Mouse (Mus musculus): ENCODE results near the gene Fbrsl1.

Gene Fbrsl1

GRCm38 (mm10) chr5:110415806-110416700, 32.2 kb downstream of the Fbrsl1 start:
- no peak for DNase-seq (ENCODE audit: extremely low read depth, insufficient read length, low spot score)

- DNase-seq (ENCODE audit: extremely low read depth, insufficient read length, low spot score), result no peak
Measured at GRCm38 (mm10) chr5:110415022-110415421, 33.3 kb downstream of the Fbrsl1 start.

- DNase-seq (ENCODE audit: extremely low read depth, insufficient read length, low spot score), result peak; percentile 78
Measured at GRCm38 (mm10) chr5:110413018-110413417, 35.3 kb downstream of the Fbrsl1 start.

GRCm38 (mm10) chr5:110410386-110410785, 37.9 kb downstream of the Fbrsl1 start:
- no peak for DNase-seq (ENCODE audit: extremely low read depth, insufficient read length, low spot score)

GRCm38 (mm10) chr5:110408967-110409366, 39.3 kb downstream of the Fbrsl1 start:
- no peak for DNase-seq (ENCODE audit: extremely low read depth, insufficient read length, low spot score)

- DNase-seq (ENCODE audit: extremely low read depth, insufficient read length, low spot score), result no peak
Measured at GRCm38 (mm10) chr5:110406065-110406714, 42.1 kb downstream of the Fbrsl1 start.

- DNase-seq (ENCODE audit: extremely low read depth, insufficient read length, low spot score), result no peak
Measured at GRCm38 (mm10) chr5:110403931-110404330, 44.4 kb downstream of the Fbrsl1 start.

GRCm38 (mm10) chr5:110402557-110402956, 45.7 kb downstream of the Fbrsl1 start:
- DNase-seq (ENCODE audit: extremely low read depth, insufficient read length, low spot score), result no peak

GRCm38 (mm10) chr5:110401101-110401500, 47.2 kb downstream of the Fbrsl1 start:
- no peak for DNase-seq (ENCODE audit: extremely low read depth, insufficient read length, low spot score)

GRCm38 (mm10) chr5:110395006-110395661, 53.2 kb downstream of the Fbrsl1 start:
- no peak for DNase-seq (ENCODE audit: extremely low read depth, insufficient read length, low spot score)

- no peak for DNase-seq (ENCODE audit: extremely low read depth, insufficient read length, low spot score)
Measured at GRCm38 (mm10) chr5:110392727-110393126, 55.6 kb downstream of the Fbrsl1 start.

- no peak for DNase-seq (ENCODE audit: extremely low read depth, insufficient read length, low spot score)
Measured at GRCm38 (mm10) chr5:110390631-110391030, 57.7 kb downstream of the Fbrsl1 start.

- DNase-seq (ENCODE audit: extremely low read depth, insufficient read length, low spot score), result no peak
Measured at GRCm38 (mm10) chr5:110387332-110387731, 61.0 kb downstream of the Fbrsl1 start.

GRCm38 (mm10) chr5:110386371-110387330, 61.7 kb downstream of the Fbrsl1 start:
- no peak for DNase-seq (ENCODE audit: extremely low read depth, insufficient read length, low spot score)

GRCm38 (mm10) chr5:110385263-110385662, 63.0 kb downstream of the Fbrsl1 start:
- DNase-seq (ENCODE audit: extremely low read depth, insufficient read length, low spot score), result no peak

- no peak for DNase-seq (ENCODE audit: extremely low read depth, insufficient read length, low spot score)
Measured at GRCm38 (mm10) chr5:110384491-110384890, 63.8 kb downstream of the Fbrsl1 start.

GRCm38 (mm10) chr5:110379823-110380222, 68.5 kb downstream of the Fbrsl1 start:
- DNase-seq (ENCODE audit: extremely low read depth, insufficient read length, low spot score), result no peak

GRCm38 (mm10) chr5:110379086-110379485, 69.2 kb downstream of the Fbrsl1 start:
- no peak for DNase-seq (ENCODE audit: extremely low read depth, insufficient read length, low spot score)

- DNase-seq (ENCODE audit: extremely low read depth, insufficient read length, low spot score), result no peak
Measured at GRCm38 (mm10) chr5:110378181-110378583, 70.1 kb downstream of the Fbrsl1 start.

GRCm38 (mm10) chr5:110376802-110377433, 71.4 kb downstream of the Fbrsl1 start:
- peak; percentile 45 for DNase-seq (ENCODE audit: extremely low read depth, insufficient read length, low spot score)
